Mouse (Mus musculus) erythroid progenitor cell, adult 5-6 weeks (primary cell): ENCODE measurements around the gene Pecam1. TPM values are rescaled to one million over a fixed set of nuclear protein-coding genes. Genes with fewer than 3 reads are reported as not detected.
A peak's percentile ranks its signal among the peaks of the same experiment; 100 is the strongest.

ENCODE experiments used
- ATAC-seq: replicated peaks from 2 replicates; pipeline ENCODE4 v1.8.0; 2016; ENCODE audit warnings: moderate number of reproducible peaks, mild to moderate bottlenecking, moderate TSS enrichment, inconsistent platforms; ENCODE audit not compliant: poor library complexity, low FRiP score, severe bottlenecking
- total RNA-seq, 2 experiments: library from RNA; stranded (forward) in 1 of 2; stranded (reverse) in 1 of 2; fragments of 150-400 nt in 1 of 2; fragments of 186-747, 209-891 nt in 1 of 2; gene quantifications; 2 replicates each; pipeline versions ENCODE4 v1.2.3 to v1.2.4; 2015 to 2017; ENCODE audit warnings: low replicate concordance in 2 of 2

Pecam1 gene
- total RNA-seq, 2 experiments from 2014 or later = 5.5 to 7.1 TPM

DNA sequence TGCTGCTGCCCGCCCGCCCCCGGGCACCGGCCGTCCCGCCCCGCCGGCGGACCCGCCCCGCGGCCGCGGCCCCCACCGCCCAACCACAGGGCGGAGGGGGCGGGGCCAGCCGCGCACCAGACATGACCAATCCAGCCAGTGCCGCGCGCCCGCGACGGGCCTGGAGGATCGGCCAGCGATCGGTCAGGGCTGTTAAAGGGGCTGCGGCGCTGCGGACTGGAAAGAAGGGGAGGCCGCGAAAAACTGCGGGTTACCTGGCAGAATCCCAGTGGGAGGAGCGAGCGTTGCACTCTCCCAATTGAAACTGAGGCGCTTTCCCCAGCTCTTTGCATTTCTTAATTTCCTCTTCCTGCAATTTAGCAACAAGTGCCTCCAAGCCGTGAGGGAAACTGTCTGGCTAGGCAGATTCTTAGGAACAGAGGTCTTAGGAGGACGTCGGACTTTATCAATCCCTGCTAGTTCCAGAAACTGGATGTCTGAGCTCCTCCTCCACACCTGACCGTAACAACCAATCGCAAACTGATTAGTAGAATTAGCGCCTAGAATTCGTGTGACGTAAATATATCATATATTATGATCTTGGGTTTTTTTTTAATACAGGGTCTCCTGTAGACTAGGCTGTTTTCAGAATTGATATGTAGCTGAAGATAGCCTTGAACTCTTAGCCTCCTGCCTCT is 137.3 kb downstream of the Pecam1 start, which contains the start of gene Tex2:
Tex2 (minus strand) TSS at position 463 of the 677 bp plus-strand sequence.
- peak; percentile 85 for ATAC-seq

DNA sequence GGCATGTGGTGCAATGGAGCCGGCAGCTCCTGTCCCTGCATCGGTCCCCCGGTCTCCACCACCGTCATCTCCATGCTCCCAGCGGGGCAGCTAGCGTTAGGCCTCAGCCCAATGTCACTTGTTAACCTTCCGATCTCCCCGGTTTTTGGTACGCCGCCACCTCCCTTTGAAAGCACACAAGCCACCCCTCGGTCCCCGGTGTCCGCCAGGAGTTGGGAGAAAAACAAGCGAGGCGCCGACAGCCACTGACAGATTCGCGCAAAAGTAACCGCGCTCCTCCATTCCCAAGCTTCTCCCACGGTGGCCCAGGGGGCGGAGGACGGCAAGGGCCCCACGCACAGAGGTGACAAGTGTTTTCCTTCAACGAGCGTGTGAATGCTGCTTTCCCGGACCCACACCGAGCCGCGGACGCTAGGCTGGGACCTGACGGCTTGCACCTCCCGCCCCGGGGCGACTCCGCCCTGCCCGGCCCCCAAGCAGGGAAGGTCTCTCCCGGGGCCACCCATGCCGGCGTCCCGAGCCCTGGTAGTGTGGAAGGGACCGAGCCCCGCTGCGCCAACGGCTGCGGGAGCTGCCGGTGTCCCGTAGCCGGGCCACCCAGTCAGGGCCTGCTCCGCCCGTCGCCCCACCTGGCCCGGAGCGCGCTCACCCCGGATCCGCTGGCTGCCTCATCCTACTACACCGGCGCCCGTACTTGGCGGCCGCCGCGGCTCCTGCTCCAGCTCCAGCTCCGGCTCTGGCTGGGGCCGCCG is 138.0 kb downstream of the Pecam1 start:
- peak; percentile 69 for ATAC-seq

DNA sequence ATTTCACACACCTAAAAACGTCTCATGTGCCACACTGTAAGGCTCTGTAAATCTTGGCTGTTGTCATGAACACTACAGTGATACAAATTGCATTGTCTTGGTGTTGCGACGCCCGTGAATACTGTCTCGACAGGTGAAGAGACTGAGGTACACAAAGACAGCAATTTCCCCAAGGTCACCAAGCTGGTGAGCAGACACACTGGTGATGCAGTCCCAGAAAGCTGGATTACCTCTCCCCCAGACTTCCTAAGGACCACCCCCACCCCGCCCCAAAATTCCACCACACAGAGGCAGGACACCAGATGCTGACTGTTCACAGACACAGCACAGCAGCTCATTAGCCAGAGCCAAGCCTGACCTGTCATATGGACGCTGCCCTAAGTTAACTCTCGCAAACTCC is 140.7 kb downstream of the Pecam1 start:
- ATAC-seq = no peak

DNA sequence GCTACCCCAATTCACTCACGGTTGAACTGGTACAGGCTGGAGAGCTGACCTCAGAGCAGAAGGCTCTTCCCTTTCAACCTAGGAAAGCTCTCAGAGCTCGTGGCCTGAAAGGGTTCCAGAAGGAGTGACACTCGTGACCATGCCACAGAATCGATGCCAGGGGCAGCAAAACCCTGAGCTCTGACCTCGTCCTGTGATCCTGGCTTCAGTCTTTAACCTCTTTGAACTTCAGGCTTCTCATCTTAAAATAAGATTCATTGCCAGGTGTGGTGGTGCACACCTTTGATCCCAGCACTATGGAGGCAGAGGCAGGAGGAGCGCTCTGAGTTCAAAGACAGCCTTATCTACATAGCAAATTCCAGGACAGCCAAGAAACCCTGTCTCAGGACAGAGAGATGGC is 143.1 kb downstream of the Pecam1 start:
- ATAC-seq = no peak

DNA sequence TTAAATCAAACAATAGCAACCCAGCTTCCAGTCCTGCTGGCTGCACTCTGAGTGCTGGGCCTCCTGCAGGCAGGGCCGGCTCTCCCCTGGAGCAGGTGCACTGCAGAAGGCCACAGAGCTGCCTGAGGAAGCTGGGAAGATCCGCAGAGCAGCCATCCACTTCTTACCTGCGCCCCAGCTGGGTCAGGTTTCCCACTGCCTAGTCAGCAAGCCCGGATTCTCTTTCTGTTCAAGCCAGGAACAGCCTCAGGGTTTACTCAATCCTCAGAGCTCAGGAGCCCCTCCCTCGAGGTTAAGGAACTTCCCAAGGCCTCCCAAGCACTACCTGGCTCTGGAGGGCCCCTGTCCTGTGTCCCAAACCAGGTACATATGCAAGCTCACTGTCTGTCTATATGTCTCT is 144.4 kb downstream of the Pecam1 start:
- no peak for ATAC-seq

Other genes with a start within 250 kb of the Pecam1 start
- 18.9 and 32.1 TPM in 2 replicates for gene Tex2, start 137.2 kb downstream of the Pecam1 start, total RNA-seq (2015; ENCODE audit: low replicate concordance)
- gene Tex2, start 137.2 kb downstream of the Pecam1 start, total RNA-seq (2017; ENCODE audit: low replicate concordance) = 35.9 and 41.8 TPM in 2 replicates
- gene Milr1, start 598 bp upstream of the Pecam1 start, total RNA-seq (2015; ENCODE audit: low replicate concordance) = 7.9 and 10.5 TPM in 2 replicates
- 9.1 and 13.4 TPM in 2 replicates for gene Milr1, start 598 bp upstream of the Pecam1 start, total RNA-seq (2017; ENCODE audit: low replicate concordance)
- 3.2 and 4.6 TPM in 2 replicates for gene Polg2, start 28.9 kb upstream of the Pecam1 start, total RNA-seq (2015; ENCODE audit: low replicate concordance)
- gene Polg2, start 28.9 kb upstream of the Pecam1 start, total RNA-seq (2017; ENCODE audit: low replicate concordance) = 1.4 and 3.9 TPM in 2 replicates
- gene Ddx5, start 38.6 kb upstream of the Pecam1 start, total RNA-seq (2015; ENCODE audit: low replicate concordance) = 493 and 595 TPM in 2 replicates
- gene Ddx5, start 38.6 kb upstream of the Pecam1 start, total RNA-seq (2017; ENCODE audit: low replicate concordance) = 692 and 836 TPM in 2 replicates
- gene Cep95, start 38.6 kb upstream of the Pecam1 start, total RNA-seq (2015; ENCODE audit: low replicate concordance) = 60.8 and 66.3 TPM in 2 replicates
- 39.8 and 61.5 TPM in 2 replicates for gene Cep95, start 38.6 kb upstream of the Pecam1 start, total RNA-seq (2017; ENCODE audit: low replicate concordance)
- 7.9 and 9.2 TPM in 2 replicates for gene Smurf2, start 170.1 kb upstream of the Pecam1 start, total RNA-seq (2015; ENCODE audit: low replicate concordance)
- 8.5 and 14.2 TPM in 2 replicates for gene Smurf2, start 170.1 kb upstream of the Pecam1 start, total RNA-seq (2017; ENCODE audit: low replicate concordance)
- 456 and 494 TPM in 2 replicates for gene Kpna2, start 248.9 kb upstream of the Pecam1 start, total RNA-seq (2015; ENCODE audit: low replicate concordance)
- gene Kpna2, start 248.9 kb upstream of the Pecam1 start, total RNA-seq (2017; ENCODE audit: low replicate concordance) = 286 and 365 TPM in 2 replicates